Mouse (Mus musculus): ENCODE measurements at regions not wholly inside any gene's neighbourhood (a gene's known extent, or its start where the extent isn't known, plus 50 kb on each side); places are given as distances from the start of the nearest gene placed in this dataset.

GRCm38 (mm10) chr13:39702621-39703020 is 658.6 kb downstream of the Ofcc1 start:
- DNase-seq, result no peak

GRCm38 (mm10) chr13:39691291-39692024 is 669.8 kb downstream of the Ofcc1 start:
- peak; percentile 5 for DNase-seq

- DNase-seq, result no peak
Observed at GRCm38 (mm10) chr13:39664548-39664947, 696.7 kb downstream of the Ofcc1 start.

GRCm38 (mm10) chr13:39649457-39649856 is 688.8 kb upstream of the Slc35b3 start:
- DNase-seq, result no peak

- DNase-seq, result peak; percentile 5
Observed at GRCm38 (mm10) chr13:39647367-39647766, 686.7 kb upstream of the Slc35b3 start.

- DNase-seq, result peak; percentile 18
Observed at GRCm38 (mm10) chr13:39631506-39632132, 670.9 kb upstream of the Slc35b3 start.

Data from lung, postnatal 10 days (tissue).